Mouse (Mus musculus) bone marrow macrophage, adult 2 months (primary cell): ENCODE measurements around the gene Dthd1. TPM values are rescaled to one million over a fixed set of nuclear protein-coding genes. Genes with fewer than 3 reads are reported as not detected.
A peak's percentile ranks its signal among the peaks of the same experiment; 100 is the strongest.

Experiments
- H3K27ac ChIP-seq: 2 replicates; pipeline ENCODE4 v1.5.1; 2012; ENCODE audit warnings: low read depth, low read length; ENCODE audit not compliant: insufficient read depth
- H3K4me1 ChIP-seq: 2 replicates; pipeline ENCODE4 v1.6.1; 2012; ENCODE audit warnings: low read length; ENCODE audit not compliant: control insufficient read depth, insufficient read depth
- H3K4me3 ChIP-seq: 2 replicates; pipeline ENCODE4 v1.5.1; 2012; ENCODE audit warnings: mild to moderate bottlenecking, low read length, moderate library complexity; ENCODE audit not compliant: insufficient read depth
- CTCF ChIP-seq: IDR thresholded peaks from 2 replicates; pipeline ENCODE4 v1.5.1; 2012; ENCODE audit warnings: low read depth, mild to moderate bottlenecking, low read length, moderate library complexity
- POLR2A ChIP-seq: IDR thresholded peaks from 2 replicates; pipeline ENCODE4 v1.6.1; 2012; ENCODE audit warnings: mild to moderate bottlenecking, low read depth, low read length, borderline replicate concordance
- polyA plus RNA-seq: library from polyadenylated mRNA; stranded (reverse); fragments of >200 nt; gene quantifications from 2 replicates; pipeline ENCODE4 v1.2.4, GENCODE M21; 2012; ENCODE audit not compliant: missing spikeins, insufficient read depth, insufficient read length

Dthd1 gene
- not detected in 2 replicates for polyA plus RNA-seq

GRCm38 (mm10) chr5:62813402-62814071 lies at the start of gene Dthd1:
TSS of gene Dthd1 (plus strand) at chr5:62813823.
- Histone ChIP-seq H3K27ac (no peak within 1 kb of the TSS), H3K4me3 (no peak within 1 kb of the TSS), H3K4me1 (peaks cover 6% of the 10 kb centered on the region; the same call in 1 of the 2 replicates)
- TF ChIP-seq CTCF (no peak), POLR2A (no peak)

- peak overlapping the region; percentile 24; the same call in 1 of the 2 replicates for H3K4me3 ChIP-seq
- no peak for TF ChIP-seq POLR2A
- no peak for TF ChIP-seq CTCF
- peaks cover 34% of the 10 kb centered on the region for H3K4me1 ChIP-seq
- H3K27ac ChIP-seq = 0 out of 2 replicates have a peak overlapping the region, but pooled peaks have one; percentile 6
Observed at GRCm38 (mm10) chr5:62764161-62764560, 49.5 kb upstream of the Dthd1 start.

- H3K4me1 ChIP-seq = peaks cover 28% of the 10 kb centered on the region
- no peak overlapping the region for H3K27ac ChIP-seq
- peak overlapping the region; percentile 95 for H3K4me3 ChIP-seq
- TF ChIP-seq POLR2A (no peak), CTCF (no peak)
Observed at GRCm38 (mm10) chr5:62765459-62765783, 48.2 kb upstream of the Dthd1 start.

- H3K4me1 ChIP-seq = peaks cover 24% of the 10 kb centered on the region
- H3K27ac ChIP-seq = no peak within 1 kb of the TSS
- H3K4me3 ChIP-seq = peak within 1 kb of the TSS; percentile 95
- no peak for TF ChIP-seq POLR2A
- no peak for TF ChIP-seq CTCF
Observed at GRCm38 (mm10) chr5:62765784-62766701, 47.6 kb upstream of the Dthd1 start, which contains the start of gene Arap2. TSS of gene Arap2 (minus strand) at chr5:62766159.

- no peak overlapping the region for H3K27ac ChIP-seq
- no peak for TF ChIP-seq CTCF
- TF ChIP-seq POLR2A = no peak
- H3K4me1 ChIP-seq = no peaks in the 10 kb centered on the region
- no peak overlapping the region for H3K4me3 ChIP-seq
Observed at GRCm38 (mm10) chr5:62771775-62772599, 41.6 kb upstream of the Dthd1 start.

GRCm38 (mm10) chr5:62777804-62778203 lies 35.8 kb upstream of the Dthd1 start:
- Histone ChIP-seq H3K4me1 (no peaks in the 10 kb centered on the region), H3K4me3 (no peak overlapping the region), H3K27ac (no peak overlapping the region)
- TF ChIP-seq CTCF (no peak), POLR2A (no peak)

GRCm38 (mm10) chr5:62778682-62779081 lies 34.9 kb upstream of the Dthd1 start:
- H3K27ac ChIP-seq = no peak overlapping the region
- no peak overlapping the region for H3K4me3 ChIP-seq
- no peaks in the 10 kb centered on the region for H3K4me1 ChIP-seq
- TF ChIP-seq POLR2A = no peak
- TF ChIP-seq CTCF = no peak

- Histone ChIP-seq H3K4me3 (no peak overlapping the region), H3K27ac (no peak overlapping the region), H3K4me1 (no peaks in the 10 kb centered on the region)
- TF ChIP-seq CTCF (no peak), POLR2A (no peak)
Observed at GRCm38 (mm10) chr5:62786809-62787208, 26.8 kb upstream of the Dthd1 start.

GRCm38 (mm10) chr5:62790921-62791564 lies 22.6 kb upstream of the Dthd1 start:
- no peak overlapping the region for H3K27ac ChIP-seq
- no peak for TF ChIP-seq CTCF
- TF ChIP-seq POLR2A = no peak
- H3K4me3 ChIP-seq = no peak overlapping the region
- H3K4me1 ChIP-seq = no peaks in the 10 kb centered on the region
